Mouse (Mus musculus) thymus, postnatal 36 days (tissue): ENCODE data around the gene Klhdc8a.
"Not testable (repeated sequence)": the region's sequence is repeated elsewhere in the genome, so short reads cannot be mapped to it uniquely, and the experiment has no call there.

ENCODE experiments used
- DNase-seq, 2 experiments: peaks; one replicate each; pipeline ENCODE4 v3.0.0; 2022; ENCODE audit warnings: mixed read lengths in 2 of 2

Gene Klhdc8a

GRCm38 (mm10) chr1:132346951-132347350 is 48.5 kb downstream of the Klhdc8a start:
- DNase-seq: no peak

- DNase-seq: no peak
These were observed 50.0 kb downstream of the Klhdc8a start for GRCm38 (mm10) chr1:132348401-132348800.

- DNase-seq: not testable (repeated sequence)
These were observed 50.6 kb downstream of the Klhdc8a start for GRCm38 (mm10) chr1:132349049-132349448.

GRCm38 (mm10) chr1:132349601-132350000 is 51.2 kb downstream of the Klhdc8a start:
- not testable (repeated sequence) for DNase-seq

GRCm38 (mm10) chr1:132351058-132351457 is 52.6 kb downstream of the Klhdc8a start:
- DNase-seq: no peak

- DNase-seq: no peak
These were observed 55.0 kb downstream of the Klhdc8a start for GRCm38 (mm10) chr1:132353389-132353788.

GRCm38 (mm10) chr1:132354234-132354633 is 55.8 kb downstream of the Klhdc8a start:
- no peak for DNase-seq

- no peak for DNase-seq
These were observed 56.8 kb downstream of the Klhdc8a start for GRCm38 (mm10) chr1:132355162-132355601.

GRCm38 (mm10) chr1:132355841-132356242 is 57.4 kb downstream of the Klhdc8a start:
- DNase-seq: peak; percentile 66 to 73

GRCm38 (mm10) chr1:132356841-132357240 is 58.4 kb downstream of the Klhdc8a start:
- DNase-seq: no peak
